Mouse (Mus musculus): ENCODE data around the gene Ggct. TPM values are rescaled to one million over a fixed set of nuclear protein-coding genes. Genes with fewer than 3 reads are reported as not detected.

Ggct gene
- polyA plus RNA-seq, 1 experiment, result 13.5 TPM

GRCm38 (mm10) chr6:54975616-54976015 is 17.1 kb downstream of the Ggct start:
- no peaks in the 10 kb centered on the region for H3K36me3 ChIP-seq (ENCODE audit: control insufficient read depth, insufficient read depth, low read length)
- no peak overlapping the region for H3K27ac ChIP-seq (ENCODE audit: insufficient read depth, low read depth, low read length)
- no peak for DNase-seq
- no peaks in the 10 kb centered on the region for H3K27me3 ChIP-seq (replicated peaks; ENCODE audit: control insufficient read depth, insufficient read depth, low read length)
- WGBS, result 96% methylated on average over 1 of the region's 1 CpGs
- TF ChIP-seq CTCF (conservative IDR thresholded peaks at IDR 0.05; ENCODE audit: insufficient read depth, insufficient read length, low read depth, low read length) (no peak), POLR2A (IDR thresholded peaks at IDR 0.05; ENCODE audit: low read depth, low read length) (no peak)
- H3K4me3 ChIP-seq (ENCODE audit: insufficient read depth, low read depth, low read length), result no peak overlapping the region
- peaks cover 6% of the 10 kb centered on the region; the same call in 1 of the 2 replicates for H3K4me1 ChIP-seq (ENCODE audit: control insufficient read depth, insufficient read depth, low read length)

- no peaks in the 10 kb centered on the region for H3K27me3 ChIP-seq (replicated peaks; ENCODE audit: control insufficient read depth, insufficient read depth, low read length)
- H3K4me1 ChIP-seq (ENCODE audit: control insufficient read depth, insufficient read depth, low read length), result peaks cover 6% of the 10 kb centered on the region; the same call in 1 of the 2 replicates
- 67% methylated on average over 5 of the region's 5 CpGs for WGBS
- DNase-seq, result peak; percentile 53
- TF ChIP-seq CTCF (conservative IDR thresholded peaks at IDR 0.05; ENCODE audit: insufficient read depth, insufficient read length, low read depth, low read length) (peak; percentile 75), POLR2A (IDR thresholded peaks at IDR 0.05; ENCODE audit: low read depth, low read length) (no peak)
- H3K27ac ChIP-seq (ENCODE audit: insufficient read depth, low read depth, low read length), result no peak overlapping the region
- H3K4me3 ChIP-seq (ENCODE audit: insufficient read depth, low read depth, low read length), result no peak overlapping the region
- H3K36me3 ChIP-seq (ENCODE audit: control insufficient read depth, insufficient read depth, low read length), result no peaks in the 10 kb centered on the region
Measured at GRCm38 (mm10) chr6:54974501-54974900, 18.2 kb downstream of the Ggct start.

DNA sequence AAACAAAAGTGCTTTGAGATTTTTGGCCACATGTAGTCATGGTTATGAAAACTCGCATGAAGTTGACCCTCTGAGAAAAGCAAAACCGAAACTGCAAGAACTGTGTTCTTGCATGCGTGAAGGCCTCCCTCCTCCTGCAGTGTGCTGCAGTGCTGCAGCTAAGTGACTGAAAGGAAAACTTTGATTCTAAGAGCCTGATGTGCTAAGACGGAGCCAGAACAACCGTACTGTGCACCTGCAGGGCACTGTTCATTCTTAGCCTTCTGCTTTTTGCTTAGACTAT is 19.9 kb downstream of the Ggct start:
- peak overlapping the region; percentile 42 for H3K4me3 ChIP-seq (ENCODE audit: insufficient read depth, low read depth, low read length)
- peak; percentile 60 for DNase-seq
- peak overlapping the region; percentile 84; the same call in 1 of the 2 replicates for H3K27ac ChIP-seq (ENCODE audit: insufficient read depth, low read depth, low read length)
- H3K27me3 ChIP-seq (replicated peaks; ENCODE audit: control insufficient read depth, insufficient read depth, low read length), result no peaks in the 10 kb centered on the region
- 1% methylated on average over 5 of the region's 5 CpGs for WGBS
- 0 out of 2 replicates have a peak, but pooled peaks have one; percentile 21 for TF ChIP-seq CTCF (conservative IDR thresholded peaks at IDR 0.05; ENCODE audit: insufficient read depth, insufficient read length, low read depth, low read length)
- no peak for TF ChIP-seq POLR2A (IDR thresholded peaks at IDR 0.05; ENCODE audit: low read depth, low read length)
- peaks cover 6% of the 10 kb centered on the region; the same call in 1 of the 2 replicates for H3K4me1 ChIP-seq (ENCODE audit: control insufficient read depth, insufficient read depth, low read length)
- no peaks in the 10 kb centered on the region for H3K36me3 ChIP-seq (ENCODE audit: control insufficient read depth, insufficient read depth, low read length)

DNA sequence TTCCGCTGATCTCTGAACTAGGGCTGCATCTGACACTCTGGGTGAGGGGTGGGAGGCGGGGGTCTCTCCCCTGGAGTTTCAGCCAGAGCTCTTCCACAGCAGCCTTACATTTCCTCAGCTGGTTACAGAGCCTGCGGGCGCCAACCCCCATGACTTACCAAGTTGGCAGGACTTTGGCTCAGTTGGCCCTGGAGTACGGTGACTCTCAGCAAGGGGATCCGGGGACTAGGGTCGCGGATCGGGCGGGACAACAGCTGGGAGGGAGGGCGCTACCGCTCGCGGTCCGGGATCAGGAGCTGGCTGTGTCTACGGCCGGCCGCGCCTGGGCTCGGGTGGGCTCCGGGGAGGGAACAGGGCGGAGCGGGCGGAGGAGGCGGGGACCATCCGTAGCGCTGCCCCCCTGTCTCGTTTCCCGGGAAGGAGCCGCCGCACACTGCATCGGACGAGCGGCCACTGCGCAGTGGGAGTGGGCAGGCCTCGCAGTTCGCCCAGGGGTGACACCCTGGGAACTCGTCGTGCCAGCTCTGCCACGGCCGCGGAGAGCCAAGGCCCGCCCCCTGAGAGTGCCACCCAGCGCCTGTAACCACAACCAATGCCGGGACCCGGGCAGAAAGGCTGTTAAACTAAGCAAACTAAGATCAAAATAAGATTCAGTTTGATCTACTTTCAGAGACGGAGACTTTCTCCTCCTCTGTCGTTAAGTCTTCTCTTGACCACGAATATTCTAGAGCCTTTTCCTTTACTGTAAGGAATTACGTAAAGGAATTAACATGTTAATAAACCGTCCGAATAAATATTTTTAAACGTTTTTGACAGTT is 20.4 kb downstream of the Ggct start, which contains the start of gene Nod1:
Gene Nod1 (minus strand): TSS at position 502 of the 818 bp plus-strand sequence.
- under 1% methylated on average over 53 of the region's 53 CpGs for WGBS
- Histone ChIP-seq H3K4me1 (ENCODE audit: control insufficient read depth, insufficient read depth, low read length) (peaks cover 6% of the 10 kb centered on the region; the same call in 1 of the 2 replicates), H3K36me3 (ENCODE audit: control insufficient read depth, insufficient read depth, low read length) (no peaks in the 10 kb centered on the region), H3K4me3 (ENCODE audit: insufficient read depth, low read depth, low read length) (peak within 1 kb of the TSS; percentile 66), H3K27ac (ENCODE audit: insufficient read depth, low read depth, low read length) (peak within 1 kb of the TSS; percentile 84), H3K27me3 (replicated peaks; ENCODE audit: control insufficient read depth, insufficient read depth, low read length) (no peaks in the 10 kb centered on the region)
- TF ChIP-seq POLR2A (IDR thresholded peaks at IDR 0.05; ENCODE audit: low read depth, low read length) (peak; percentile 56), CTCF (conservative IDR thresholded peaks at IDR 0.05; ENCODE audit: insufficient read depth, insufficient read length, low read depth, low read length) (no peak)
- peak; percentile 91 for DNase-seq

DNA sequence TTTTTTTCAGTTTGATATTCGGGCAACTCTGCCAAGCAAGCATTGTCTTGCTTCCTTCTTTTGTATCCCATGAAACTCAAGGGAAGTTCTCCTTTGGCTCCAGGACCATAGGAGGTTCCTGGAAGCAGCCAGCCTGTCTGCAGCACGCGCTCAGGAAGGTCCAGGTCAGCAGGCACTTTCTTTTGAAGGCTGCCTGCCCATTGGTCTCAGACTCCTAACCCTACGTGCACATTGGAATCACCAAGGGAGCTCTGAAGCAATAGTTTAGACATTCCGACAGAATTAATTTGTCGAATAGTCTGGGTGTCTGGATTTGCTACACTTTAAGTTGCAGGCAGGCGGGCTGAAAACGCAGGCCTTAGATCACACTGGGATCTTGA is 21.0 kb downstream of the Ggct start:
- H3K27me3 ChIP-seq (replicated peaks; ENCODE audit: control insufficient read depth, insufficient read depth, low read length), result no peaks in the 10 kb centered on the region
- H3K4me3 ChIP-seq (ENCODE audit: insufficient read depth, low read depth, low read length), result peak overlapping the region; percentile 66
- peak; percentile 81 for DNase-seq
- no peaks in the 10 kb centered on the region for H3K36me3 ChIP-seq (ENCODE audit: control insufficient read depth, insufficient read depth, low read length)
- WGBS, result 9% methylated on average over 8 of the region's 8 CpGs
- no peak for TF ChIP-seq POLR2A (IDR thresholded peaks at IDR 0.05; ENCODE audit: low read depth, low read length)
- peaks cover 6% of the 10 kb centered on the region; the same call in 1 of the 2 replicates for H3K4me1 ChIP-seq (ENCODE audit: control insufficient read depth, insufficient read depth, low read length)
- H3K27ac ChIP-seq (ENCODE audit: insufficient read depth, low read depth, low read length), result peak overlapping the region; percentile 84

GRCm38 (mm10) chr6:54970506-54970905 is 22.2 kb downstream of the Ggct start:
- Histone ChIP-seq H3K27me3 (replicated peaks; ENCODE audit: control insufficient read depth, insufficient read depth, low read length) (no peaks in the 10 kb centered on the region), H3K27ac (ENCODE audit: insufficient read depth, low read depth, low read length) (no peak overlapping the region), H3K4me1 (ENCODE audit: control insufficient read depth, insufficient read depth, low read length) (peaks cover 6% of the 10 kb centered on the region; the same call in 1 of the 2 replicates), H3K4me3 (ENCODE audit: insufficient read depth, low read depth, low read length) (no peak overlapping the region), H3K36me3 (ENCODE audit: control insufficient read depth, insufficient read depth, low read length) (no peaks in the 10 kb centered on the region)
- WGBS, result 73% methylated on average over 9 of the region's 9 CpGs
- DNase-seq, result peak; percentile 30
- TF ChIP-seq POLR2A (IDR thresholded peaks at IDR 0.05; ENCODE audit: low read depth, low read length), result no peak
- no peak for TF ChIP-seq CTCF (conservative IDR thresholded peaks at IDR 0.05; ENCODE audit: insufficient read depth, insufficient read length, low read depth, low read length)

DNA sequence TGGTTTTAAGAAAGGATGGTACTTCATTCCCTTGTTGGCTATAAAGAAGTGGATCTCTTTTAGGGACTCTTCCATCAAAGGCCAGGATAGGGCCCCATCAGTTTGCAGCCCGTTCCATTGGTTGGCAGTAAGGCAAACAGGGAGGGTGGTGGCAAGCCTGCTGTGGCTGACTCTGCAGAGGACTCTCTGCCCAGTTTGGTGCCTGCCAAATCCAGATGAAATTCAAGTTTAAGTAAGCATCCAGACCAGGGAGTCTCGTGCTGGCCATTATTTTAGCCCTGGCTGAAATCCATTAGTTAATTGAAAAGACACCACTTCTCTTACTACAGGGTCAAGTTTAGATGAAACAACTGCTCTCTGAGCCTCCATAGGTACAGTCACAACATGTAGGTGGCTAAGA is 22.9 kb downstream of the Ggct start:
- H3K4me1 ChIP-seq (ENCODE audit: control insufficient read depth, insufficient read depth, low read length), result peaks cover 6% of the 10 kb centered on the region; the same call in 1 of the 2 replicates
- TF ChIP-seq CTCF (conservative IDR thresholded peaks at IDR 0.05; ENCODE audit: insufficient read depth, insufficient read length, low read depth, low read length) (no peak), POLR2A (IDR thresholded peaks at IDR 0.05; ENCODE audit: low read depth, low read length) (no peak)
- DNase-seq, result no peak
- H3K4me3 ChIP-seq (ENCODE audit: insufficient read depth, low read depth, low read length), result no peak overlapping the region
- H3K36me3 ChIP-seq (ENCODE audit: control insufficient read depth, insufficient read depth, low read length), result no peaks in the 10 kb centered on the region
- no peak overlapping the region for H3K27ac ChIP-seq (ENCODE audit: insufficient read depth, low read depth, low read length)
- H3K27me3 ChIP-seq (replicated peaks; ENCODE audit: control insufficient read depth, insufficient read depth, low read length), result no peaks in the 10 kb centered on the region
- WGBS, result 64% methylated on average over 2 of the region's 2 CpGs
